Mouse (Mus musculus) adrenal gland, adult 8-10 months (tissue): ENCODE results near the gene Nab1. TPM values are rescaled to one million over a fixed set of nuclear protein-coding genes. Genes with fewer than 3 reads are reported as not detected.

Source experiments
- total RNA-seq, 4 experiments: library from RNA; stranded (reverse); gene quantifications; 2 replicates each; pipeline ENCODE4 v1.2.4; 2022

Gene Nab1
- total RNA-seq, 4 experiments from 2014 or later: 56.8 to 59.1 (median 57.7) TPM

Other genes starting within 250 kb of the Nab1 start
- 1 to 10 TPM; 3.2 to 5.9 (median 4.9) TPM for gene Nemp2, start 130.0 kb upstream of the Nab1 start, total RNA-seq
- 10 to 100 TPM; 20.3 to 26.7 (median 23.4) TPM for gene Mfsd6, start 226.8 kb upstream of the Nab1 start, total RNA-seq